Comparison of ENCODE assay signal across 7 mouse cellular contexts in the genomic region with DNA sequence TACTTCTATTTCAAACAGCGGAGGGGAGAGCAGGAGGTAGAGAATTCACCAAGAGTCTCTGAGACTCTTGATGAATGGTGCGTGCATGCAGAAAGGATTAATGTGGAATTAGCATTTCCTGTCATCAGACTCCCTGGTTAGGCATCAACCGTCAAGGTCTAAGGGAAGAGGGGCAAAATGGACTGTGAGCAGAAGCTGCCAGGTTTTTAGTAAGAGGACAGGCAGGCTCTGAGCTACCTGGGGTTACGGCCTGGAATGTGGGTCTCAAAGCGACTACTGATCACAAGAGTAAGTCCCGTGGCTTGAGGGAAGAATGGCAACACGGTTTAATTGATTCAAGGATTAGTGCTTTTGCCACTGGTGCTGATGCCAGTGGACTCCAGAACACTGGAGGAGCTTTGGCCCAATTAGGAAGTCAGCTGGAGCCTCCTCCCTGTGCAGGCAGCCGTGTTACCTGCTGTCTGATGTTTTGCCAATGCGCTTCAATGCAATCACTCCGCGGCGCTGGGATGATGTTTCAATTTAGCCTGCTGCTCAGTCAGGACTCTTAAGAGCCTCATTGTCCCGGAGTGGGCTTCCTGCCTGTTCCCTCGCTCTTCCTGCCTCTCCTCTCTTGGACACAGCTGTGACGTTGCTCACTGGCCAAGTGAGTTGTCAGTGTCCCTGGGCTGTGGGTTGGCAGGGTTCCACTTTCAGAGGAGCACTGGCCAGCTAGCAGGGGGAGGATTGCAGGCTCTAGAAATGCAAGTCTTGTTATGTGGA. TPM values are rescaled to one million over a fixed set of nuclear protein-coding genes. Genes with fewer than 3 reads are reported as not detected.
A peak's percentile ranks its signal among the peaks of the same experiment; 100 is the strongest.
DNase-seq lines count a peak whose midpoint lies in the region; ATAC-seq and TF ChIP-seq lines count a peak whose summit lies in the region.

No protein-coding gene starts in this region.

- no peak overlapping the region for H3K4me3 ChIP-seq in embryonic facial prominence, embryonic 13.5 days
- peak overlapping the region; percentile 20; the same call in 1 of the 2 replicates for H3K4me3 ChIP-seq in heart, adult 2 months
- H3K4me3 ChIP-seq in myocyte = no peak overlapping the region

- no peaks in the 10 kb centered on the region for H3K36me3 ChIP-seq in embryonic facial prominence, embryonic 13.5 days
- no peaks in the 10 kb centered on the region for H3K36me3 ChIP-seq in heart, adult 2 months (ENCODE audit: control insufficient read depth, insufficient read depth, low read length)
- no peaks in the 10 kb centered on the region for H3K36me3 ChIP-seq in myocyte (ENCODE audit: control insufficient read depth, insufficient read depth)

- peak; percentile 95 for DNase-seq in brain, embryonic 14.5 days (ENCODE audit: low read depth)
- DNase-seq in heart, adult 2 months = peak; percentile 73 to 78
- DNase-seq in kidney, adult 11 months = peak; percentile 25
- DNase-seq in left cerebral cortex, postnatal 36 days (ENCODE audit: low spot score in 2 of 2) = peak; percentile 37 to 38
- peak; percentile 48 for DNase-seq in testis, postnatal 14 days (ENCODE audit: low spot score)

- peaks cover 17% of the 10 kb centered on the region for H3K9me3 ChIP-seq in embryonic facial prominence, embryonic 13.5 days

- H3K27ac ChIP-seq in embryonic facial prominence, embryonic 13.5 days = no peak overlapping the region
- H3K27ac ChIP-seq in heart, adult 2 months = no peak overlapping the region

- no peak for TF ChIP-seq POLR2A in brain, embryonic 14.5 days (IDR thresholded peaks at IDR 0.05; ENCODE audit: borderline replicate concordance, extremely low read depth, insufficient read depth, insufficient read length, poor library complexity, severe bottlenecking)
- no peak for TF ChIP-seq POLR2A in heart, adult 2 months (IDR thresholded peaks at IDR 0.05; ENCODE audit: insufficient read depth, low read depth, low read length)
- TF ChIP-seq POLR2A in myocyte (IDR thresholded peaks at IDR 0.05; ENCODE audit: insufficient read length, low read depth) = no peak

- H3ac ChIP-seq in myocyte (ENCODE audit: control insufficient read depth, insufficient read length) = no peak overlapping the region

- 12% methylated on average over 15 of the region's 15 CpGs for WGBS in embryonic facial prominence, embryonic 13.5 days
- WGBS in heart, adult 2 months = 23% methylated on average over 15 of the region's 15 CpGs

- intact Hi-C loops in heart, adult 2 months (cut with DNase I) = no loop called here
- intact Hi-C loops in left cerebral cortex, postnatal 36 days (cut with DNase I) = no loop called here

- no peak overlapping the region for H3K9ac ChIP-seq in embryonic facial prominence, embryonic 13.5 days
- H3K9ac ChIP-seq in heart, adult 2 months (ENCODE audit: low read depth, low read length) = no peak overlapping the region

- no peaks in the 10 kb centered on the region for H3K79me2 ChIP-seq in heart, adult 2 months (replicated peaks; ENCODE audit: control insufficient read depth, insufficient read depth, low read length)
- H3K79me2 ChIP-seq in myocyte (ENCODE audit: control insufficient read depth, insufficient read depth) = no peaks in the 10 kb centered on the region

- TF ChIP-seq EP300 in heart, adult 2 months (IDR thresholded peaks at IDR 0.05; ENCODE audit: insufficient read depth, low read depth, low read length) = no peak

- no peak for TF ChIP-seq CTCF in brain, embryonic 14.5 days (IDR thresholded peaks at IDR 0.05; ENCODE audit: borderline replicate concordance, extremely low read depth, insufficient read depth, insufficient read length)
- TF ChIP-seq CTCF in heart, adult 2 months (IDR thresholded peaks at IDR 0.05) = no peak

- H3K27me3 ChIP-seq in embryonic facial prominence, embryonic 13.5 days = 0 out of 2 replicates have a peak, but pooled peaks cover 5% of the 10 kb centered on the region
- no peaks in the 10 kb centered on the region; the same call in 1 of the 2 replicates for H3K27me3 ChIP-seq in heart, adult 2 months (ENCODE audit: control insufficient read depth, insufficient read depth, low read length)
- H3K27me3 ChIP-seq in myocyte (ENCODE audit: control insufficient read depth, insufficient read depth, insufficient read length) = no peaks in the 10 kb centered on the region

- ATAC-seq in embryonic facial prominence, embryonic 13.5 days (ENCODE audit: insufficient number of reproducible peaks, insufficient read depth, low FRiP score, low TSS enrichment, low read depth) = no peak

- peak overlapping the region; percentile 51 for H3K4me2 ChIP-seq in embryonic facial prominence, embryonic 13.5 days
- H3K4me2 ChIP-seq in myocyte (ENCODE audit: low read depth) = peak overlapping the region; percentile 38

- H3K4me1 ChIP-seq in embryonic facial prominence, embryonic 13.5 days = peaks cover 25% of the 10 kb centered on the region
- H3K4me1 ChIP-seq in heart, adult 2 months (ENCODE audit: control insufficient read depth, insufficient read depth, low read length) = no peaks in the 10 kb centered on the region

TF ChIP-seq in myocyte, 11 proteins besides CTCF, POLR2A, EP300 and RAD21:
- no peak for TF ChIP-seq USF1 (IDR thresholded peaks at IDR 0.05; ENCODE audit: low read depth)
- no peak for TF ChIP-seq SRF (IDR thresholded peaks at IDR 0.05; ENCODE audit: control insufficient read depth, insufficient read length, low read depth)
- TF ChIP-seq REST (IDR thresholded peaks at IDR 0.05; ENCODE audit: insufficient read depth, insufficient read length) = no peak
- no peak for TF ChIP-seq MYOD1 (IDR thresholded peaks at IDR 0.05; ENCODE audit: control insufficient read depth in 1 of 3, insufficient read length in 2 of 3, low read depth in 2 of 3)
- no peak for TF ChIP-seq CEBPB (IDR thresholded peaks at IDR 0.05; ENCODE audit: insufficient read depth, poor library complexity, severe bottlenecking)
- TF ChIP-seq E2F4 (IDR thresholded peaks at IDR 0.05; ENCODE audit: insufficient read depth) = no peak
- no peak for TF ChIP-seq TCF3 (IDR thresholded peaks at IDR 0.05; ENCODE audit: insufficient read length, low read depth)
- no peak for TF ChIP-seq TCF12 (IDR thresholded peaks at IDR 0.05; ENCODE audit: insufficient read depth, poor library complexity, severe bottlenecking)
- no peak for TF ChIP-seq MAX (IDR thresholded peaks at IDR 0.05; ENCODE audit: low read depth)
- TF ChIP-seq POLR2AphosphoS2 (IDR thresholded peaks at IDR 0.05; ENCODE audit: insufficient read length, low read depth) = no peak
- no peak for TF ChIP-seq MYOG (IDR thresholded peaks at IDR 0.05; ENCODE audit: control insufficient read depth in 1 of 3, insufficient read depth in 1 of 3, insufficient read length in 2 of 3, low read depth in 2 of 3)

RNA-seq across cellular contexts. Expression of a gene that starts 54.6 kb away (rescaled TPM):
- 18.6 and 21.8 TPM in 2 replicates for polyA plus RNA-seq in brain, embryonic 14.5 days (2012; rRNA removed)
- 32.5 and 34.1 TPM in 2 replicates for polyA plus RNA-seq in embryonic facial prominence, embryonic 13.5 days (2015; fragmentation: Nextera tagmentation; extraction: Ambion mirVana)
- total RNA-seq in heart, adult 2 months (2021) = 1 to 10 TPM in 1 of 2 experiments, under 1 TPM in 1; 0.63 to 1.6 TPM
- polyA plus RNA-seq in heart, adult 2 months (2012; rRNA removed) = 0.76 and 0.84 TPM in 2 replicates
- 1 to 10 TPM; 7.1 to 7.2 TPM for total RNA-seq in left cerebral cortex, postnatal 36 days (2021)
- 7.1 TPM for polyA plus RNA-seq in myocyte (2012; fragmentation: generic; extraction: Trizol)

Comparison
In these comparisons a context has a peak if more than half of its experiments do, and no peak if none do; other contexts are left out.
1. DNase-seq: peak in every context shown above with its lines; median percentile 95 in brain, embryonic 14.5 days; 76 in heart, adult 2 months; 48 in testis, postnatal 14 days; 38 in left cerebral cortex, postnatal 36 days; 25 in kidney, adult 11 months.